In genomic region chr15:84957851-84958250, GRCm38 (mm10) we compare ENCODE assay signal across 11 mouse cellular contexts. TPM values are rescaled to one million over a fixed set of nuclear protein-coding genes. Genes with fewer than 3 reads are reported as not detected.
DNase-seq lines count a peak whose midpoint lies in the region; ATAC-seq lines count a peak whose summit lies in the region.
"Had no signal": no experiment of that assay in that cellular context is flagged by ENCODE, and none has a peak within 500 bp of the region (broad histone marks: within the 10 kb centered on the region; RNA-seq: fewer than 3 reads in every experiment).

No protein-coding gene starts in this region.

- H3K9me3 ChIP-seq in forebrain, embryonic 15.5 days = no peaks in the 10 kb centered on the region
- H3K9me3 ChIP-seq: megakaryocyte, embryonic 14.5 days; stomach, embryonic 15.5 days had no signal

- 17% methylated on average over 3 of the region's 3 CpGs for WGBS in forebrain, embryonic 15.5 days

- H3K27ac ChIP-seq in forebrain, embryonic 15.5 days (replicated peaks) = peak overlapping the region; percentile 28
- H3K27ac ChIP-seq: stomach, embryonic 15.5 days had no signal

- peak; percentile 70 for DNase-seq in layer of hippocampus, adult 11-12 months (ENCODE audit: low spot score)
- no peak for DNase-seq in layer of hippocampus, adult 9-10 months (ENCODE audit: low spot score)
- peak; percentile 75 to 78 for DNase-seq in layer of hippocampus, postnatal 36 days
- peak; percentile 65 for DNase-seq in right cerebral cortex, postnatal 14 days
- DNase-seq in thymus, postnatal 10 days (ENCODE audit: low spot score in 2 of 2) = no peak
- no peak for DNase-seq in thymus, postnatal 4 days
- DNase-seq: heart, adult 11 months had no signal

- H3K4me1 ChIP-seq in forebrain, embryonic 15.5 days = peaks cover 33% of the 10 kb centered on the region
- H3K4me1 ChIP-seq: megakaryocyte, embryonic 14.5 days had no signal

- H3K36me3 ChIP-seq in forebrain, embryonic 15.5 days = peaks cover 31% of the 10 kb centered on the region

- no peak overlapping the region for H3K4me3 ChIP-seq in forebrain, embryonic 15.5 days
- H3K4me3 ChIP-seq: megakaryocyte, embryonic 14.5 days; stomach, embryonic 15.5 days had no signal

- H3K4me2 ChIP-seq in forebrain, embryonic 15.5 days (replicated peaks) = no peak overlapping the region
- H3K4me2 ChIP-seq: stomach, embryonic 15.5 days had no signal

- no peaks in the 10 kb centered on the region for H3K27me3 ChIP-seq in forebrain, embryonic 15.5 days
- H3K27me3 ChIP-seq: stomach, embryonic 15.5 days had no signal

- H3K9ac ChIP-seq in forebrain, embryonic 15.5 days (replicated peaks) = no peak overlapping the region
- H3K9ac ChIP-seq: stomach, embryonic 15.5 days had no signal

- peak; percentile 62; the same call in 1 of the 2 replicates for ATAC-seq in forebrain, embryonic 15.5 days (replicated peaks)
- no peak for ATAC-seq in erythroid progenitor cell, adult 5-6 weeks (replicated peaks; ENCODE audit: low FRiP score, poor library complexity, severe bottlenecking)

RNA-seq across cellular contexts. Expression of gene 5031439G07Rik, which starts 30.5 kb away (rescaled TPM):
- 22.1 and 27.7 TPM in 2 replicates for polyA plus RNA-seq in forebrain, embryonic 15.5 days (2015; fragmentation: Nextera tagmentation; extraction: Ambion mirVana)
- 100 to 1,000 TPM in 1 of 2 experiments, 10 to 100 TPM in 1; 93.1 to 105 TPM for total RNA-seq in layer of hippocampus, postnatal 36 days (2021)
- 5.0 and 5.4 TPM in 2 replicates for total RNA-seq in erythroid progenitor cell, adult 5-6 weeks (2015; ENCODE audit: low replicate concordance)
- 3.2 and 8.9 TPM in 2 replicates for total RNA-seq in erythroid progenitor cell, adult 5-6 weeks (2017; ENCODE audit: low replicate concordance)

RNA-seq across cellular contexts. Expression of gene Nup50, which starts 34.6 kb away (rescaled TPM):
- polyA plus RNA-seq in forebrain, embryonic 15.5 days (2015; fragmentation: Nextera tagmentation; extraction: Ambion mirVana) = 32.5 and 35.7 TPM in 2 replicates
- total RNA-seq in layer of hippocampus, postnatal 36 days (2021) = 10 to 100 TPM; 33.5 to 36.5 TPM
- total RNA-seq in erythroid progenitor cell, adult 5-6 weeks (2015; ENCODE audit: low replicate concordance) = 47.8 and 55.1 TPM in 2 replicates
- 71.5 and 99.2 TPM in 2 replicates for total RNA-seq in erythroid progenitor cell, adult 5-6 weeks (2017; ENCODE audit: low replicate concordance)

RNA-seq across cellular contexts. Expression of gene Gm29666, which starts 38.0 kb away (rescaled TPM):
- 0.92 and 1.0 TPM in 2 replicates for polyA plus RNA-seq in forebrain, embryonic 15.5 days (2015; fragmentation: Nextera tagmentation; extraction: Ambion mirVana)
- 1 to 10 TPM; 1.2 to 1.4 TPM for total RNA-seq in layer of hippocampus, postnatal 36 days (2021)
- 0.72 and 0.84 TPM in 2 replicates for total RNA-seq in erythroid progenitor cell, adult 5-6 weeks (2015; ENCODE audit: low replicate concordance)
- 0.90 and 1.1 TPM in 2 replicates for total RNA-seq in erythroid progenitor cell, adult 5-6 weeks (2017; ENCODE audit: low replicate concordance)

RNA-seq across cellular contexts. Expression of gene Upk3a, which starts 59.1 kb away (rescaled TPM):
- 0.31 and 0.34 TPM in 2 replicates for polyA plus RNA-seq in forebrain, embryonic 15.5 days (2015; fragmentation: Nextera tagmentation; extraction: Ambion mirVana)
- total RNA-seq in layer of hippocampus, postnatal 36 days (2021) = not detected
- not detected in 2 replicates for total RNA-seq in erythroid progenitor cell, adult 5-6 weeks (2015; ENCODE audit: low replicate concordance)
- not detected in 2 replicates for total RNA-seq in erythroid progenitor cell, adult 5-6 weeks (2017; ENCODE audit: low replicate concordance)

Comparison
In these comparisons a context has a peak if more than half of its experiments do, and no peak if none do; other contexts are left out.
1. DNase-seq: peak in layer of hippocampus, adult 11-12 months (single experiment), layer of hippocampus, postnatal 36 days (2 of 2) and right cerebral cortex, postnatal 14 days (single experiment); none in layer of hippocampus, adult 9-10 months (single experiment), thymus, postnatal 10 days (0 of 2) and thymus, postnatal 4 days (single experiment).
2. RNA of gene 5031439G07Rik, which starts 30.5 kb away (total RNA-seq): 93.1 to 105 TPM in layer of hippocampus, postnatal 36 days; 3.2 to 8.9 TPM in erythroid progenitor cell, adult 5-6 weeks; every median in the first group is over 4 times any median in the second.